Mouse (Mus musculus) bone marrow macrophage, adult 2 months (primary cell): ENCODE data around the gene Mapk3.

ENCODE experiments used
- CTCF ChIP-seq: IDR thresholded peaks from 2 replicates; pipeline ENCODE4 v1.5.1; 2012; ENCODE audit warnings: low read depth, mild to moderate bottlenecking, low read length, moderate library complexity
- POLR2A ChIP-seq: IDR thresholded peaks from 2 replicates; pipeline ENCODE4 v1.6.1; 2012; ENCODE audit warnings: mild to moderate bottlenecking, low read depth, low read length, borderline replicate concordance

DNA sequence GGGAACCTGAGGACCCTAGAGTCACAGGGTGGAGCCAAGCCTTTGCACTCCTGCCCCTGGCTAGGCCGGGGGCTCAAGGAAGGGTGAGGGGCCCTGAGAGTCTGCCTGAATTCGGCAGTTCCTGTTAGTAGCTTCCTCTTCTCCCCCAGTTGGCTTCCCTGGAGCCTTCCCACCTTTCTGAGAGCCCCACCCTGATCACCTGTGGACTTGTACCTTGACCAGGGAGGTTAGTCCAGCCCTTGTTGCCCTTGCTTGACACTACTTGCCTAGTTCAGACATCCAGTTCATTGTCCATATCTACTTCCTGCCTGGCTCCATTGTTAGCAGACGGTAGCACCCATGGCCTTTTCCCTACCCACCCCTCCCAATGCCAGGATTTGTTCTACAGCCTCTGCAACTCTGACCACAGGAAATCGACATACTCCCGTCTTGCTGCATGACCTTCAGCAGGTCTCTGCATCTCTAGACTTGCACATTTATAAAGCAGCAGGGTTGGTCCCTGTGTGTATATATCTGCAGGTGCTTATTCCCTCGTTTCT, 2.2 kb downstream of the Mapk3 start:
- TF ChIP-seq CTCF (no peak), POLR2A (no peak)
